Mouse (Mus musculus): Measurements from ENCODE around the gene Hbs1l.

Gene Hbs1l

GRCm38 (mm10) chr10:21313732-21314131 lies 18.0 kb downstream of the Hbs1l start:
- no peak for DNase-seq

DNA sequence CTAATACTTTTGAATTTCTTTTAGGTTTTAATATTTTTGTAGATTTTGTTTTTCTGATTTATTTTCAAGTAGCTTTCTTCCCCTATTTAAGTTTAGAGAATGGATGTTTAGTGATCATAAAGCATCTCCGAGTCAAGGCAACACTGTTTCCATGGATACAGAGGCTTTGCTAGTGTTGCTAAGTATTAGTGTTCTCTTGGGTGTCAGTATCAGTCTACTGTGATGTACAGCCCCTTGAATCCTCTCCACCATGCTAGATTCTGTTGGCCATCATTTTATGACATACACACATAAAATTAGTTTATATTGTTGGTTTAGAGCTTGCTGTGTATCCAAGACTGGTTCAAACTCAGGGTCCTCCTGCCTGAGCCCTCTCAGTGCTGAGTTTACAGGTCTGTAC lies 20.3 kb downstream of the Hbs1l start:
- no peak for DNase-seq

GRCm38 (mm10) chr10:21318250-21318649 lies 22.5 kb downstream of the Hbs1l start:
- DNase-seq, result no peak

DNA sequence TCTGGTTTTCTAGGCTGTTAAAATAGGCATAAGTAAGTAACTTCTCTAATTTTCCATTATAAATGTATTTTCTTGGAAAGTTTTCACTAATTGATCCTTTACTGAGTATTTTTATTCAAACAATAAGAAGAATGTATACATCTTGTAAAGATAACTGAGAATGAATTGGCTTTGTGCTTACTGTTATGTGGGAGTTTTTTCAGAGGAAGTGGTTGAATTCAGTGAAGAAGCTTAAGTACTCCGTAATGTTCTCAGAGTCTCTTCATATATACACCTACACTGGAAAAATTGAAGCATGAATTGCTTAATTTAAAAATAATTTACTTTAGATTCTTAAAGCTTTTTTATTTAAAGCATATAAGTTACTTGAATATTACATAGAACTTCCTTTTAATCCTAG lies 23.2 kb downstream of the Hbs1l start:
- no peak for DNase-seq

DNA sequence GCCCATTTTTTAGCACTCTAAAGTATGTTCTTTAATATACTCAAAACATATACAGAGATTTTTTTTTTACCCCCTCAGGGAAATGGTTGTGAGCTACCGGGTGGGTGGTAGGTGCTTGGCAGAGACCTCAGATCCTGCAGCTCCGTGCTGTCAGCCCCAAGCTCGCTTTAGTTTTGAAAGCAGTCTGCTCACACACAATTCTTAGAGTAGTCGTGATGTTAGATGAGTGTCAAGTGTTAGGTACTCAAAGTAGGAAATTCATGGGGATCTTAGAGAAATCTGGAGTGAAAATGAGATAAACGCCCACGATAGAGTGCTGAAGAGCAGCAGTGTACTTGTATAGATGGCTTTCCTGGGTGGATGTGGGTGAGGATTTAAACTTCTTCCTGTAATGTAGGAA lies 24.8 kb downstream of the Hbs1l start:
- DNase-seq, result no peak

GRCm38 (mm10) chr10:21326352-21326751 lies 30.6 kb downstream of the Hbs1l start:
- no peak for DNase-seq

DNA sequence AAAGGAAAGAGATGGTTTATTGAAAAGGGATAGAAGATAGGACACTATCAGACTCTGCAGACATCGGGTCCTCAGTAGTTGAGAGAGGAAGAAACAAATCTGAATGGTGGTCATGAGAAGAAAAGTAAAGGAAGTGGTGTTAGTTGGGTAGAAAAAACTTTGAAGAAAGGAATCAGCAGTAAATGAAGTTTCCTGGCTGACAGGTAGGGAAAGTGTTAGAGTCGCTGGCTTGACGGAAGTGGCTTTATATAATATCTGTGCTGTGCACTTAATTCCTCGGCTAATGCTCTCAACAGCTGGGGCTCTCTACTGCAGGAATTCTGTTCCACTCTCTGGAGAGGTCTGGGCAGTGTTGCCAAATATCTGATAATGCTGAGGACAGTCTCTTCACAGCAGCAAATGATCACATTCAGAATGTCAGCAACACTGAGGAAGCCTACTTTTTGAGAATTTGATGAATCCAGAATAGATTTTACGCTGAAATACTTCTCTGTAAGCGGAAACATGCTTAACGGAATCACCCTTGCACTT lies 31.9 kb downstream of the Hbs1l start:
- no peak for DNase-seq

- no peak for DNase-seq
Measured at GRCm38 (mm10) chr10:21334349-21335105, 38.7 kb downstream of the Hbs1l start.

- DNase-seq, result no peak
Measured at GRCm38 (mm10) chr10:21335534-21335933, 39.8 kb downstream of the Hbs1l start.

DNA sequence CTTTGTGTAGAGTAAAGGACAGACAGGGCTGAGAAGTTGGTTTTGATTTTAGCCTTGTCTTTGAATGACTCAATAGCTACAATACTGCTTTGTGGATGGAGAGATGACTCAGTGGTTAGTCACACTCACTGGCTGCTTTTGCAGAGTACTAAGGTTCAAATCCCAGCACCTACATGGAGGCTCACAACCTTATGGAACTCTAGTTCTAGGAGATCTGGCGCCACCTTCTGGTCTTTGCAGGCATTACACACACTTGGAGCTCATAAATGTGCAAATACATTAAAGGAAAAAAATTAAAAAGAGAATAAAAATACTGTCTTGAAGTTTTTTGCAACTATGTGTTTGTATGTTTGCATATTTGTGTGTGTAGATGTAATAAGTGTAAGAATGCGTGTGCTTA lies 41.4 kb downstream of the Hbs1l start:
- no peak for DNase-seq

GRCm38 (mm10) chr10:21341706-21342105 lies 45.9 kb downstream of the Hbs1l start:
- no peak for DNase-seq

GRCm38 (mm10) chr10:21342331-21343005 lies 46.7 kb downstream of the Hbs1l start:
- DNase-seq, result no peak

- peak; percentile 31 for DNase-seq
Measured at GRCm38 (mm10) chr10:21347332-21347731, 51.6 kb downstream of the Hbs1l start.

DNA sequence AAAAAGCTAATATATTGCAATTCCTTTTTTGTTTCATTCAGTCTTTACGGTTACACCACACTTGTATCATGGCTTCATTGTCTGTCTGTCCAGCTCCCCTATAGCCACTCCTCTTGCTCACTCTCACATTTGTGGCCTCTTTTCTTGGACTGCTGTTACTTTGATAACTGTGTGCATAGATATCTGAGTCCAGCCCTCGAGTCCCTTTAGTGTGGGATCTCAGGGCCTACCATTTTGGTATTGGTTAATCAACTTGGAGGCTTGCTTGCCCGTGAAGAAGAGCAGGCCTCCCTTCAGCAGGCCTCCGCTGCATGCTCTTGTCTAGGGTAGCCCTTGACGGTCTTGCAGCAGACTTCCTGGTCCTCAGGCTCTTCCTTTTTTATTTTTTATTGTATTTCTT lies 53.7 kb downstream of the Hbs1l start:
- DNase-seq, result no peak

- no peak for DNase-seq
Measured at GRCm38 (mm10) chr10:21349946-21350345, 54.2 kb downstream of the Hbs1l start.

- no peak for DNase-seq
Measured at GRCm38 (mm10) chr10:21350531-21351515, 55.0 kb downstream of the Hbs1l start.

DNA sequence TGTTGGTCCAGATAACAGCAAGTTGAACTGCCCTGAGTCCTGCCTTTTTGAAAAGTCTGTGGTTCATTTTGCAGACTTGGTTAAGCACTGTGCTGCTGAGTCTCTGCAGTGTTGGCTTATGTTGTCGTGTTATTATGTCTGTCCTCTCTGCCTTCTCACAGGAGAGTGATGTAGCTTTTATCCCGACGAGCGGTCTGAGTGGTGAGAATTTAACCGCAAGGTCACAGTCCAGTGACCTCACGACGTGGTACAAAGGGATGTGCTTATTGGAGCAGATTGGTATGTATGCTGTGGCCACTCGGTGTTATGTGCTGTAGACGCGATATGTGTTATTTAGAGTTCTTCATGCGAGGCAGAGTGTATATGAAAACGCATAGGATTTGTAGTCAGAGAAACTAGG lies 56.0 kb downstream of the Hbs1l start:
- DNase-seq, result no peak

GRCm38 (mm10) chr10:21353890-21354289 lies 58.1 kb downstream of the Hbs1l start:
- DNase-seq, result no peak

- DNase-seq, result no peak
Measured at GRCm38 (mm10) chr10:21354506-21354905, 58.7 kb downstream of the Hbs1l start.

GRCm38 (mm10) chr10:21357986-21358385 lies 62.2 kb downstream of the Hbs1l start:
- no peak for DNase-seq

GRCm38 (mm10) chr10:21359086-21359485 lies 63.3 kb downstream of the Hbs1l start:
- DNase-seq, result no peak

- no peak for DNase-seq
Measured at GRCm38 (mm10) chr10:21361871-21362270, 66.1 kb downstream of the Hbs1l start.

- DNase-seq, result no peak
Measured at GRCm38 (mm10) chr10:21363297-21363696, 67.5 kb downstream of the Hbs1l start.
